Mouse (Mus musculus) 3T3-L1 (cell line): ENCODE measurements around the gene B4galt1.

Source experiments
- DNase-seq: peaks from one replicate; pipeline ENCODE4 v3.0.0-alpha.2; 2015; ENCODE audit warnings: low read depth, low spot score

B4galt1 gene

DNA sequence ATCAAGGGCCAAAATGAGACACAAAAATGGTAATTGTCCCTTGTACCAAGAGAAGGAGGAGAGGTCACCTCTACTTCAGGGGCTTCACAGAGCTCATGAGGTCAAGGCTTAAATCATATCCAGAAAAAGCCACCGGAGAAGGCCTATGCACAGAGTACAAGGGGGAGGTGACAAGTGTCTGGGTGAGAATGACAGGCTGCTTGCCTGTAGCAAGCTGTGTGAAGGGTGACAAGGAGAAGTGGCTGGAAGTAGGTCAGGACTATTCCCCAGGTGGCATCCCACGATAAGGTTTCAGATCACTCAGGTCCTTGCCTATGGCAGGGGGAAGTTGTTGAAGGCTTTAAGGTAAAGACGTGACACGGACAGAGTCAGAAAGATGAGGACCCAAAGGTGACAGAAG is 33.8 kb downstream of the B4galt1 start:
- DNase-seq, result no peak

DNA sequence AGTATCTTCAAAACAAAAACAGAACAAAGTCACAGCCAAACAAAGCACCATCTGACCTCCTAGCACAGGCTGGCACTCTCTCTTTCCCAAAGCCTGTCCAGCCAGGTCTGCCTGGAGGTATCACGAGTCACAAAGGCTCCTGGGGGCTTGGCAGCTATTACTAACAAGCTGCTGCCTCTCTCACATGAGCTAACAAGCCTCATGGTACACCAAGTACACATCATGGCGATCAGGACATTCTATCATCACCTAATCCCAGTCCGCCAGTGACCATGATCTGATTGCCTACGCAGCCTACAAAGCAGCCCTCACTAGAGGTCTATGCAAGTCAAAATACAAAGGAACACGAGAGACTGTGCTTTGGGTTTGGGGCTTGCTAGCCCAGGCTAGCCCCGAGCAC is 34.7 kb downstream of the B4galt1 start:
- DNase-seq, result no peak

DNA sequence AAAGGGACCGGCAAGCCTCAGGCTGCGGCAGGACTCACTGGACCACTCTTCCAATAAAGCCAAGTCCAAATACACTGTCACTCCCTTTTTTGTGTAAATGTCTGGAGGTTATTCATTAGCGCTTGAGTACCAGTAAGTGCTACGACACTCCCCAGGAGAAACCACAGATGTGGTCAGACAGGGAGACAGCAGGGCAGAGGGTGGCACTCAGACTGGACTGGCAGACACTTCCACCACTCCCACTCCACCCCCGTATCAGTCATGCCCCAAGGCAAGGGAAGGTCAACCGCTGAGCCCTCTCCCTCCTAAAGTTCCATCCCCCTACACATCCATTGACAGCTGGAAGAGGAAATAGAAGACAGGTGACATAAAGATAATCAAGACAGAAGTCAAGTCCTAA is 35.4 kb downstream of the B4galt1 start:
- no peak for DNase-seq

DNA sequence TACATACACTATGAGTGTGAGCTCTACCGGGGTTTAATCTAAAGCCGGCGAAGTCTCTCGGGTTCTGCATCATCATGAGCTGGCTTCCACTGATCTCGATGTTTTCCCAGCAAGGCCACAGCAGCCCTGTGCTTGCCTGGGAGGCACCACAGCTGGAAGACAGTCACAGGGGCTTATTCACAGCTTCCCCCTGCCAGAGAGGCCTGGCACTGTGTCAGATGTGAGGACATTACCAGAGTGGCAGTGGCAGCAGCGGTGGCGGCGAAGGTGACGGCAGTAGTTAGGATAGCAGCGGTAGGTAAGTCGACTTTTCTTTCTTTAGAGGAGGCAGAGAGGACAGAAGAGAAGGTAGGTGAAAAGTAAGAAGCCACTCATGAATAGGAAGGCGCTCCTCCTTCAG is 35.9 kb downstream of the B4galt1 start:
- DNase-seq, result no peak

DNA sequence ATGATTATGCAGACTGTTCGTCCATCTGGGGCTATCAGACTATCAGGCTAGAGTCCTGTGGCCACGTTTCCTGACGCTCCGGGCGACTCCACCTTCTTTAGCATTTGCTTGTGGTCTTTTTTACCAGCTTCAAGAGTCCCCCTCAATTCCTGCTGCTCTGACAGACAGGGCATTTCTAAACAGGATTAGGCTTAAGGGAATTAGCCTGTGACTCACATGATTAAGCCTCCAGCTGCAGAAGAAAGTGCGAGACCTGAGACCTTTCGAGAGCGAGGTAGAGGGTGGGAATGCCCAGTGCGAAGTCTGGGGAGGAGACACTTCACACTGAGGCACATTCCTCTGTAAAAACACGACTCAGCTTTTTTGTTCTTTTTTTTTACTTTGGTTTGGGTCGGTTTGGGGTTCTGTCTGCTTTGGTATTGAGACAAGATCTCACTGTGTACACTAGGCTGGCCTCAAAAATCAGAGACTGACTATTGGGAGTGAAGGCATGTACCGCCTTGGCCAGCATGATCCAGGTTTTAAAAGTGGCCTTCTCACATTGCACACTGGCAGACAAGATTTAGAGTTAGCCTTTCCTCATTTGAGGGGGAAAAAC is 37.9 kb downstream of the B4galt1 start:
- no peak for DNase-seq

DNA sequence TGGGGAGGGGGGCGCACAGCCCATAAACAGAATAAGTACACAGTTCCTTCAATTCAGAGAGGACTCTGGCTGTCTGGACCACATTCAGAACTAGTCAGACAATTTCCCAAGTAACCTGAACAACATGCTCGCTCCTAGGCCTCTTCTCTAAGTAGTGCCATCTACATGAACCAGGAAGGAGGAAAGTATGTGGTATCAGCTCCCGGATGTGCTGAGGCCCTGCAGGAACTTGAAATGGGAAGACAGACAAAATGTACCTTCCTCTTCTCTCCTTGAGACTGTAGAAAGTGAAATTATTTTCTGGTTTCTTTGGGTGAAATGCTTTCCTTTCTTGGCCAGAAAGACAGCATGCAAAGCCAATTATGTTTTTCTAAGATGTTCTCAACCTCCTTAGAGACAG is 38.7 kb downstream of the B4galt1 start:
- no peak for DNase-seq

DNA sequence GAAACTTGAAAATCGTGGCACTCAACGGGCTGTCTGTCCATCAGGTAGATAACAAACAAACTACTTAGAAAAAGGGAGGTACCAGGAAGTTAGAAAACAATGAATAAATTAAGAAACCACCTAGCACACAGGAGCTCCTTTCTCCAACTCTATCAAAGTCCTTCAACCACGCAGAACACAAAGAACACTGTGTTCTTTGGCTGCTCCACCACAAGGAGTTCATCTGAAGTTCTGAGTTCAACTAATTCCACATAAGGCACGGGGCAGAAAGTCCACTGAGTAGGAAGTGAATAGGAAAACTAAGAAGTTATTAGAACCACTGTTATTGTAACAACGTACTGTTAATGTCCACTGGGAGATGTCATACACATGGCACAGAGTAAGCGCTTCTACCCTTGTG is 39.4 kb downstream of the B4galt1 start:
- no peak for DNase-seq

DNA sequence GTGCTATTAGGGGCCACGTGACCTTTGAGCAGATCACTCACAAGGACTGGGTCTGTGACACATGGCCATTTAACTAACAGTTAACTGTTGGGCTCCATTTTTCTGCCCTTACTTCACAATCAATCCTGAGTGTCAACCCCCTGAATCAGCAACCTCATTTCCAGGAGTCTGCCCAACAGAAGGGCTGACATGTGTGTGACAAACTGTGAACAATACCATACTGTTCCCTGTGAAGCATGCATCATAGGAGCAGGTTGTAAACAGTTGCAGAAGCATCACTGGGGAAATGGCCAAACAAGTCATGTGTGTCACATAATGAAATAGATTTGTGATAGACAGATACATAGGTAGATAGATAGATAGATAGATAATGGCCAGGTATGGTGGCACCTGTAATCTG is 40.9 kb downstream of the B4galt1 start:
- DNase-seq, result no peak

DNA sequence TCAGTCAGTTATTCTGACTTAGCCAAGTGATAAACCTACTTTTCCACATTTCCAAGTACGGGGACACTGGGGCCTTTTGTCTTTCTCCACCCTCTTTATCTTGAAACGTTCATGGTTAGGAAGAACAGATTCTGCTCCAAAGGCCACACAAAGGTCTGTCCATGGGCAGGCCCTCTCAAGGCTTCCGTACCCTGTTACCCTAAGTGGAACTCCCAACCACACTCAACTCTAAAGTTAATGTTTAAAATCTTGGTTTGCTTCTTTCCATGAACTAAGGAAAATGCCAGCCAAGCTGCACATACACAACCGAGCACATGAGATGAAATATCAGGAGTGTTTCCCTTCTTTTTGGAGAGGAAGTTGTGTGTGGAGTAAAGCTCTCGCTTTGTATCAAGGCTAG is 43.3 kb downstream of the B4galt1 start:
- no peak for DNase-seq

DNA sequence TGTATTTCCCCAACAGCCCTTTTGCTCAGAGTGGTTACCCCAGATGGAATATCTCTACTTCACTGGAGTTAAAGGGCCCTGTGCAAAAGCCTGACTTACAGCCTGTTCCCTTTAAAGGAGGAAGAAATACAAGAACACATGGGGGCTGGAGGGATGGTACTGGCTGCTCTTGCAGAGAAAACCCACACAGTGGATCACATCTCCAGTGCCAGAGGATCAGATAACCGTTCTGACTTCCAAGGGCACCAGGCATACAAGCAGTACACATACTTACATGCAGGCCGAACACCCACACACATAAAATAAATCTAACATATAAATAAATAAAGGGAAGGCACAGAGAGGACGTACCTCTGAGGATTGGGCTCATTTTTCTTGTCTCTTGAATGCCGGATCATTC is 46.4 kb downstream of the B4galt1 start:
- DNase-seq, result no peak

DNA sequence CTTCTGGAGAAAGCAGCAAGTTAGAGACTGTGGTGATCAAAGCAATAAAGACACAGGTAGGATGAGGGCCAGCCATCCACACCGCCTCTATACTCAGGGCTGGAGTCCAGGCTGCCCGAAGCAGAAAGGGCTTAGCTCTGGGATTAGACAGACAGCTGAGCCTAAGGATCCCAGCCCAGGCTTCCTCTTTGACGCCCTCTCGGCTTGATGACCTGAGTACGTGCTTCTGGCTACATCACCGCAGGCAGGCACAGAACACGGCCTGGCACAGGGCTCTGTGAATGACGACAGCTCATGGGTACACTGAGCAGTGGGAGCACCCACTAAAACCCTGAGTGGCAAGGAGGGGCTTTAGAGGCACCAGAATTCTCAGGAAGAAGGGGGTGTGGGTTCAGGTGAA is 48.4 kb downstream of the B4galt1 start:
- no peak for DNase-seq

DNA sequence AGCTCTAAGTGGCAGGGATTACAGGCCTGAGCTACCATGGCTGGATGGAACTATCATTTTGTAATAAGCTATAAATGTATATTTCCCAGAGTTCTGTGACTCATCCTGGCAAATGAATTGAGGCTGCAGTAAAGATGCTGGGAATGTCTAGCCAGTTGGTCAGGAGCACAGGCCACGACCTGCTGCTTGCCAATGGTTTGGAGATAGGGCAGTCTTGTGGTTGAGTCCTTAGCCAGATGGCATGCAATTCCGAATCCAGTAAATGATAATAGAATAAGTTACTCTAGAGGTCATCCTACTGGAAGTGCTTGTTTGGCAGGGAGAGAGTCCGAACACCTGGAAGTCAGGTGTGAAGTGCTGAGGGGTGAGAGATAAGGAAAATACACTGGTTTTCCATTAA is 51.0 kb downstream of the B4galt1 start:
- peak; percentile 82 for DNase-seq

DNA sequence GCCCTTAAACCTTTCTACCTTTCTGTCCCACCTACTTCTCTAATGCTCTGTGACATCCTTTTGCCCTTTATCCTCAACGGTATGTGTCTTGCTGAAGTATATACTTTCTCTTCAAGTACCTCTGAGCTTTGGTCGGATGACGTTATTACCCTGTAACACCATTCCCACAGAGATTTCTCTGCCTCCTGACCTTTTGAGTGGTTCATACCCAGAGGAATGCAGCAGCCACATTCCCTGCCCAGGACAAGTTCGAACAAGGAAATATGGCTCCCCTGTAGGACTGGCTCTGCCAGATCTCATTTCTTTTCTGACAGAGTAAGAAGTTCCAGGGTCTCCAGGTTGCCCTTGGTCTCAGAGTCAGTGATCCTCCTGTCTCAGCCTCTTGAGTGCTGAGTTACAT is 51.9 kb downstream of the B4galt1 start:
- DNase-seq, result peak; percentile 72

DNA sequence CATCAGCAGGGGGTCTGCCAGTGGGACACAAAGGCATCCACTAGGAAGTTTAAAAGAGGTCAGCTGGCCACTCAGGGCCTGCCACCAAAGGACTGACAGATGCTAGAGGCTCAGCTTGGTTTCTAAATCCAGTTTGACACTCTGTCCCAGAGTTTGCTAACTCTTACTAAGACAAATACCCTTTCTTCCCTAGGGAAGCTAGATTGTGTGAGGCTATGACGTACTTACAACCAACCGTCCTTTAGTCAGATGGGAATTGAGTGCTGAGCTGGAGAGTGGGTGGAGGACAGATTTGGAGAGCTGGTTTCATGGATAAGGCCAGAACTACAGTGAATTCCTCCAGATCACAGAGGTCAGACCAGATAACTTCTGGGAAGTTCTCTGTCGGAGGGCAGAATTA is 52.9 kb downstream of the B4galt1 start:
- no peak for DNase-seq

DNA sequence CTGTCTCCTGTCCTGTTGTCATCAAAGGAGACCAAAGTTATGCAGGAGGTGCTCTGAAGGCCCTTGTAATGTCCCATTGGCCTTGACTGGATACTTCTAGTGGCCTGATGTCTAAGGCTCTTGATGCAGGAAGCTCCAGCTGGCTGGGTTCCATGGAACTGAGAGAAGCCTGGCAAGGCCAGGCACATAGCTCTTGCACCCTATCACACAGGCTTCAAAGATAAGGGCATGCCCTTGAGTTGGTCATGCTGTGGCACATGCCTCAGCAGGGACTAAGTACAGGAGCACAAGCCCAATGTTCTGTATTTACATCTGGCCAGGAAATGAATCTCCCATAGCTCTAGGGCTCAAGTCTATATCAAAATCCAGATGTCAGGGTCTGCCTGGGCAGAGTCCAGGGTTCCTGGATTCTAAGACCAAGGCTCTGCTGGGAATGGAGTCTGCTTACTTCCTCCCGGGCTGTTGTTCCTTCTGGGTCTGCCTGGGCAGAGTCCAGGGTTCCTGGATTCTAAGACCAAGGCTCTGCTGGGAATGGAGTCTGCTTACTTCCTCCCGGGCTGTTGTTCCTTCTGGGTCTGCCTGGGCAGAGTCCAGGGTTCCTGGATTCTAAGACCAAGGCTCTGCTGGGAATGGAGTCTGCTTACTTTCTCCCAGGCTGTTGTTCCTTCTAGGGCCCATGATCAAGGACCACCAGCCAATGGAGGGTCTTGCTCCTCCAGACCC is 54.8 kb downstream of the B4galt1 start:
- peak; percentile 55 for DNase-seq

DNA sequence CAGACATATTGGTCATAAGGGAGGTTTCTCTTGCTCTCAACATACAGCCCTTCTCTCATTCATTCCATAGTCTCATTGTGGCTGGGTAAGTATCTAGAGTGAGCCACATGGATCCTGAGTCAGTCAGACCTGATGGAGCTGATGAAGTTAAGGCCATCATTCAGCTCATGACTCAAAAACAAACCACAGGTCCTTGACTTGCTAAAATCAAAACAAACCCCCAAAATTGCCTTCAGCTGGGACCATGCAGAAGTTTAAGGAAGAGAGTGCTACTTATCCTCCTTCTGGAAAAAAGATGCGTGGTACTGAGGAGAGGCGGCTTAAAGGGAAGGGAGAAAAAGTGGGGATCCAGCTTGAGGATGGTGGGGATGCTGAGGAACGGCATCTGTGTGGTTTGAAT is 58.0 kb downstream of the B4galt1 start:
- DNase-seq, result peak; percentile 41

DNA sequence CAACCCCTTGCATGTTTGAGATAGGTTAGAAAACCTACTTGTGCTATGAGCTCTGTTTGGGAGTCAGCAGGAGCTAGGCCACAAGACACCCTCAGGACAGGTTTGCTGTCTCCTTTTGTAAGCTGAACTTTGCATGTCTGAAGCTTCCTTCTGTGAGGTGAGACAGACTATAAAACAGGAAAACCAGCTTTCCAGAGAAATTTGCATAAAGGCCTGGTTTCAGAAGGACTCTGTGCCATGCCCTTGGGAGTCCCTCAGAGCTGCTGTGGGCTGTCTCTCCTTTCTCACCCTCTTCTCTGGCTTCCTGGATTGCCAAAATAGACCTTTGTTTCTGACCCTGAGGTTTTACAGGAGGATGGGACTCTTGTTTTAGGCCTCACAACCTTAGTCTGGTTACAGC is 59.5 kb downstream of the B4galt1 start:
- DNase-seq, result no peak

DNA sequence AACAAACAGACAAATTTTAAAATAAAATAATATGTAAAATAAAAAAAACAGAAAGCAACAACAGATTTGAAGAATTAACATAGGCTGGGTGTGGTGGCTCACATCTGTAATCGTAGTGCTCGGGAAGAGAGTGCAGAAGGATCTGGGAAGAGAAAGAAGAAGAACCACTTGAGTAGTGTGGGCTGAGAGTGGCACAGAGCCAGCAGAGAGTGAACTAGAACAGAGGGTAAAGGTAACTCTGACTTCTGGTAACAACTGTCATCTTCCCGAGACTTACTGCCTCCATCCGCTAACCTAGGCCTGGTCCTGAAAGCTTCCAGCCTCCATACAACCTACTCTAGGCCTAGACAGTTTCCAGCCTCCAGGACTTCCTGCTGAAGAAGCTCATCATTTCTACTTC is 62.6 kb downstream of the B4galt1 start:
- DNase-seq, result no peak

DNA sequence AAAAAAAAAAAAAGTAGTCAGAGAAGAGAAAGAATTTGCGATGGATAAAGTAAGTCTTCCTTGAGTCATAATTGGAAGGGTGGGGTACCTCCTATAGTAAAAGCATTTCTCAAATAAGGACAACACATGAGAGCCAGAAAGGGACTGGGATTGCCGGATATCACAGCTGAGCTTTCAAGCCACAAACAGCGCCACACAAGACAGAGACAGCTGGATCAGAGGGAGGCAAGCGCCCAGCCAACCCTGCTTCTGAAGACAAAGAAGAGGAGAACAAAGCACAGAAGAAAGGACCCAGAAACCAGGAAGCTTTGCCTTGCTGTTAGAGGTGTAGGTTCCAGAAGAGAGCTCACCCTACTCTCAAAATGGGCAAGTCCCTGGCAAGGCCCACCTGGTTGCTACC is 67.2 kb downstream of the B4galt1 start:
- DNase-seq, result no peak

DNA sequence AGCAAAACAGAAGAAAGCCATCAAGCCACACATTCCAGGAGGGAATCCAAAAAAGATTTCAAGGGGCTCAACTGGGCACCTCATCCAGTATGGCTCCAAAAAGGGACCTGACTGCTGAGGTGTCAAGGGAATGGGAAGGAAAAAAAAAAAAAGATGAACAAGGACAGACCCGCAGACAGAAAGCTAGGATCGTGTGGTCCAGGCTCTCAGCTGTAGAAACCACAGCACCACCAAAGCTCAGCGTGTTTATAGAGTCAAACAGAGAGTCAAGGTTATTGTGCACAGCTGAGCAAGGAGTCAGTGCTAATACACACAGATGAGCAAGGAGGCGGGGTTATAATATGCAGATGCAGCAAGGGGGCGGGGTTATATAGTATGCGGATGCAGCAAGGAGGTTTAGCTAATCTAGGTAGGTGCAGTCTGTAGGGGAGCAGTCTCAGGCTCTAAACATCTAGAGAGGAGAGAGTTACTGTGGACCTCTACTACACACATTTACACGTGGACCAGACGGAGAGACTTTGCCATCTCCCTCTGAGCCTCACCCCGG is 68.1 kb downstream of the B4galt1 start:
- DNase-seq, result no peak

DNA sequence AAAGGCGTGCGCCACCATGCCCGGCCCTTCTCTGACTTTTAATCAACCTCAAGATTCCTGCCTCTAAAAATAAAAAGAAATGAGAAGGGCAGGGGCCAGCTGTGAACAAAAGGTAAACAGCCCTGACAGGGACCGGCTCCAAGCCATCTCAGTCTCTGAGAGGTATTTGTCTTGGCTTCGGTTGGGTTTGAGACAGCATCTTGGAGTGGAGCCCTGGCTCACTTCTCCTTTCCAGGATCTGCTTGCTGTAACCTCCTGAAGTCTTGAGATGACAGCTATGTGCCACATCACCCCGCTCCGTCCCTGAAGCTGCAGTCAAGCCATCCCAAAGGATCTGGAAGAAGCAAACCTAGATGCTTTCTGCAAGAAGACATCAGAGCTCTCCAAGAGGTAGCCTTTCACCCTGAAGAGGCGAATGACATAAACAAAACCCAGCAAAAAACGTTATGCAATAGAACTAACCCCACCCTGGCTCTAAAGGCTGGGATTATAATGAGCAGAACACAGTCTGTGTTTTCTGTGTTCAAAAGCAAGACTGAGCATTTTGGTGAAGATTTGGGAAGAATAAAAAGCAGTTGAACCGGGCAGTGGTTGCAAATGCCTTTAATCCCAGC is 69.1 kb downstream of the B4galt1 start:
- DNase-seq, result peak; percentile 79

DNA sequence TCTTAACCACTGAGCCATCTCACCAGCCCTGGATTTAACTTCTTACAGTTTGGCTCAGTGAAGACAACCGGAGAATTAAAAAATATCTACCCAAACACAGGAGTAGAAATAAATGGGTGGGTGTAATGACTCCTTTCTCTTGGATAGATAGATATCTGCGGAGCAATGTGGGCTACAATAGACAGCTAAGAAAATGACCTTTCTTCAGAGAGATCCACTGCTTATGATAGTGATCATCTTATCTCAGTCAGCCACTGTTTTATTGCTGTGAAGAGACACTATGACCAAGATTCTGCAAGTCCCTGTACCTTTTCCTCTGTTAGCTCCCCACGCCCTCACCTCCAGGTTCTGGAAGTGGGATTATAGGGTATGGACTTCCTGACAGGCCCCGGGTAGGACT is 70.8 kb downstream of the B4galt1 start:
- no peak for DNase-seq
